In the genomic region with DNA sequence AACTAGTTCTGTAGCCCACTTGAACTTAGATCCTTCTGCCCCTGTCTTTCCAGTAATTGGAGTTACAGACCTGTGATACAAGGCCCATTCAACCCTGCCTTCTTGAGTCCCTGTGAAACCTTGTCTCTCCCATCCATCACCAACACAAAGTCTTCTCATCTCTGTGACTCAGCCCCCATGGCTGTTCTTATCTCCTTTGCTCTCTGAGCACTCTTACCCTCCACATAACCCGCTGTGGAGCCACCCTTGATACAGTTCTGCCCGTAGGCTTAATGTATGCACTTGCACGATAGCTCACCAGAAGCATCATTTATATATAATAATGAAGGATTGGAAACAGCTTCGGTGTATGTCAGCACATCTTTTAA, we compare ENCODE assay signal across 32 mouse cellular contexts. TPM values are rescaled to one million over a fixed set of nuclear protein-coding genes. Genes with fewer than 3 reads are reported as not detected.
A peak's percentile ranks its signal among the peaks of the same experiment; 100 is the strongest.
DNase-seq lines count a peak whose midpoint lies in the region; ATAC-seq and TF ChIP-seq lines count a peak whose summit lies in the region.
"Had no signal": no experiment of that assay in that cellular context is flagged by ENCODE, and none has a peak within 500 bp of the region (broad histone marks: within the 10 kb centered on the region; RNA-seq: fewer than 3 reads in every experiment).

No protein-coding gene starts in this region.

- no peak for TF ChIP-seq RAD21 in MEL (IDR thresholded peaks at IDR 0.05; ENCODE audit: low read depth, low read length)

- no peak for TF ChIP-seq CTCF in kidney, postnatal 0 days (IDR thresholded peaks at IDR 0.05; ENCODE audit: low read depth)
- TF ChIP-seq CTCF in MEL (IDR thresholded peaks at IDR 0.05 in 2 of 3, conservative IDR thresholded peaks at IDR 0.05 in 1 of 3; ENCODE audit: control insufficient read depth in 1 of 3, insufficient read depth in 1 of 3, low read depth in 2 of 3, low read length in 3 of 3, poor library complexity in 1 of 3, severe bottlenecking in 1 of 3) = no peak

- H3K27me3 ChIP-seq in kidney, postnatal 0 days (ENCODE audit: insufficient read depth, low read length) = peaks cover 18% of the 10 kb centered on the region
- no peaks in the 10 kb centered on the region; a peak in 1 of 4 replicates for H3K27me3 ChIP-seq in MEL (ENCODE audit: control insufficient read depth in 1 of 2, insufficient read depth in 2 of 2, low read length in 2 of 2)
- H3K27me3 ChIP-seq in intestine, embryonic 16.5 days (replicated peaks; ENCODE audit: control insufficient read depth, insufficient read depth, low read length) = peaks cover 30% of the 10 kb centered on the region
- peaks cover 29% of the 10 kb centered on the region for H3K27me3 ChIP-seq in stomach, embryonic 16.5 days (ENCODE audit: control insufficient read depth, insufficient read depth, low read length)

- WGBS in kidney, postnatal 0 days = 92% methylated on average over 4 of the region's 4 CpGs
- 73% methylated on average over 4 of the region's 4 CpGs for WGBS in intestine, embryonic 16.5 days
- 74% methylated on average over 4 of the region's 4 CpGs for WGBS in stomach, embryonic 16.5 days

- no peak for ATAC-seq in kidney, postnatal 0 days (replicated peaks; ENCODE audit: low FRiP score, low read depth)
- ATAC-seq in intestine, embryonic 16.5 days = no peak
- ATAC-seq in stomach, embryonic 16.5 days (ENCODE audit: insufficient read depth, low FRiP score) = no peak
- ATAC-seq in inflammation-experienced regulatory T-cells, adult 6 months = no peak
- ATAC-seq: activated CD4-positive, CD25-positive, alpha-beta regulatory T cell, adult 4 months; forebrain, embryonic 15.5 days; hindbrain, postnatal 0 days had no signal

- H3K36me3 ChIP-seq in kidney, postnatal 0 days (ENCODE audit: insufficient read depth, low read length) = no peaks in the 10 kb centered on the region
- peaks cover 0 to 8% of the 10 kb centered on the region in 2 experiments; a peak in 2 of 4 replicates for H3K36me3 ChIP-seq in MEL (ENCODE audit: control insufficient read depth in 1 of 2, insufficient read depth in 2 of 2, low read length in 2 of 2)
- no peaks in the 10 kb centered on the region for H3K36me3 ChIP-seq in intestine, embryonic 16.5 days (ENCODE audit: control insufficient read depth, insufficient read depth, low read length)
- no peaks in the 10 kb centered on the region for H3K36me3 ChIP-seq in stomach, embryonic 16.5 days (ENCODE audit: control insufficient read depth, insufficient read depth, low read length)
- H3K36me3 ChIP-seq: embryonic facial prominence, embryonic 10.5 days; embryonic facial prominence, embryonic 13.5 days; forebrain, embryonic 12.5 days; forebrain, embryonic 15.5 days; heart, embryonic 10.5 days; heart, embryonic 13.5 days had no signal

- 0 out of 2 replicates have a peak overlapping the region, but pooled peaks have one; percentile 8 for H3K9ac ChIP-seq in kidney, postnatal 0 days (ENCODE audit: low read depth, low read length)
- no peak overlapping the region for H3K9ac ChIP-seq in MEL (ENCODE audit: control insufficient read depth, low read depth, low read length, poor library complexity, severe bottlenecking)
- H3K9ac ChIP-seq in intestine, embryonic 16.5 days (ENCODE audit: low read depth, low read length) = no peak overlapping the region
- no peak overlapping the region for H3K9ac ChIP-seq in stomach, embryonic 16.5 days (ENCODE audit: low read length)
- H3K9ac ChIP-seq: embryonic facial prominence, embryonic 13.5 days; forebrain, embryonic 12.5 days; forebrain, embryonic 15.5 days; heart, embryonic 13.5 days; hindbrain, embryonic 14.5 days had no signal

- H3K9me3 ChIP-seq in kidney, postnatal 0 days (replicated peaks; ENCODE audit: low read length) = no peaks in the 10 kb centered on the region
- H3K9me3 ChIP-seq in MEL (replicated peaks; ENCODE audit: insufficient read depth, low read length) = no peaks in the 10 kb centered on the region
- no peaks in the 10 kb centered on the region for H3K9me3 ChIP-seq in intestine, embryonic 16.5 days (ENCODE audit: control insufficient read depth, low read length)
- no peaks in the 10 kb centered on the region for H3K9me3 ChIP-seq in stomach, embryonic 16.5 days (replicated peaks; ENCODE audit: control insufficient read depth, low read length)
- H3K9me3 ChIP-seq: embryonic facial prominence, embryonic 10.5 days; embryonic facial prominence, embryonic 13.5 days; forebrain, embryonic 12.5 days; forebrain, embryonic 15.5 days; heart, embryonic 10.5 days; heart, embryonic 13.5 days had no signal

- TF ChIP-seq EP300 in MEL (IDR thresholded peaks at IDR 0.05; ENCODE audit: low read depth in 1 of 2, low read length in 2 of 2) = no peak

- no peak for TF ChIP-seq POLR2A in MEL (IDR thresholded peaks at IDR 0.05; ENCODE audit: control insufficient read depth in 1 of 2, insufficient read depth in 1 of 2, low read depth in 1 of 2, low read length in 2 of 2, poor library complexity in 1 of 2)

- no peak overlapping the region for H3K4me2 ChIP-seq in kidney, postnatal 0 days (ENCODE audit: low read length)
- H3K4me2 ChIP-seq in intestine, embryonic 16.5 days (ENCODE audit: low read depth, low read length) = peak overlapping the region; percentile 66
- 0 out of 2 replicates have a peak overlapping the region, but pooled peaks have one; percentile 65 for H3K4me2 ChIP-seq in stomach, embryonic 16.5 days (ENCODE audit: low read depth, low read length)
- H3K4me2 ChIP-seq: embryonic facial prominence, embryonic 13.5 days; forebrain, embryonic 12.5 days; forebrain, embryonic 15.5 days; heart, embryonic 13.5 days; hindbrain, embryonic 14.5 days had no signal

- DNase-seq in kidney, postnatal 0 days (ENCODE audit: low spot score) = no peak
- DNase-seq in kidney, postnatal 36 days = no peak
- peak; percentile 60 for DNase-seq in MEL (ENCODE audit: low read depth, low spot score)
- no peak for DNase-seq in right cerebral cortex, postnatal 14 days
- no peak for DNase-seq in layer of hippocampus, postnatal 10 days (ENCODE audit: low spot score in 2 of 2)
- DNase-seq: adrenal gland, adult 8-10 months; adrenal gland, postnatal 25 days; cerebellum, adult 18-20 months; cerebellum, adult 9-10 months; cerebellum, postnatal 14 days; embryo, embryonic 11 days; gastrocnemius, postnatal 36 days; heart, adult 2 months; heart, postnatal 14 days; heart, postnatal 4 days had no signal

- no peaks in the 10 kb centered on the region for H3K79me2 ChIP-seq in MEL (ENCODE audit: control insufficient read depth, insufficient read depth, low read length, poor library complexity)

- H3K4me1 ChIP-seq in kidney, postnatal 0 days (replicated peaks; ENCODE audit: insufficient read depth, low read length) = peaks cover 6% of the 10 kb centered on the region; the same call in 1 of the 2 replicates
- H3K4me1 ChIP-seq in MEL (ENCODE audit: control insufficient read depth in 1 of 2, insufficient read depth in 2 of 2, low read length in 2 of 2) = peaks cover 3 to 18% of the 10 kb centered on the region in 2 experiments; a peak in 3 of 4 replicates
- peaks cover 9% of the 10 kb centered on the region; the same call in 1 of the 2 replicates for H3K4me1 ChIP-seq in intestine, embryonic 16.5 days (ENCODE audit: control insufficient read depth, insufficient read depth, low read length)
- no peaks in the 10 kb centered on the region; the same call in 1 of the 2 replicates for H3K4me1 ChIP-seq in stomach, embryonic 16.5 days (ENCODE audit: control insufficient read depth, insufficient read depth, low read length)

- H3K4me3 ChIP-seq in kidney, postnatal 0 days (replicated peaks; ENCODE audit: low read depth, low read length) = no peak overlapping the region
- H3K4me3 ChIP-seq in MEL (ENCODE audit: control insufficient read depth in 1 of 2, insufficient read depth in 1 of 2, low read depth in 2 of 2, low read length in 2 of 2) = no peak overlapping the region
- peak overlapping the region; percentile 63 for H3K4me3 ChIP-seq in intestine, embryonic 16.5 days (ENCODE audit: low read length)
- no peak overlapping the region for H3K4me3 ChIP-seq in stomach, embryonic 16.5 days (replicated peaks; ENCODE audit: low read length)
- H3K4me3 ChIP-seq: embryonic facial prominence, embryonic 10.5 days; embryonic facial prominence, embryonic 13.5 days; erythroblast, embryonic 14.5 days; forebrain, embryonic 12.5 days; forebrain, embryonic 15.5 days; heart, adult 2 months; heart, embryonic 10.5 days; heart, embryonic 13.5 days had no signal

- no peak overlapping the region for H3K27ac ChIP-seq in kidney, postnatal 0 days
- H3K27ac ChIP-seq in MEL (ENCODE audit: control insufficient read depth, low read depth, low read length) = no peak overlapping the region
- H3K27ac ChIP-seq in intestine, embryonic 16.5 days (ENCODE audit: low read length) = peak overlapping the region; percentile 38; the same call in 1 of the 2 replicates
- H3K27ac ChIP-seq in stomach, embryonic 16.5 days (ENCODE audit: low read length) = no peak overlapping the region
- H3K27ac ChIP-seq: embryonic facial prominence, embryonic 10.5 days; embryonic facial prominence, embryonic 13.5 days; forebrain, embryonic 12.5 days; forebrain, embryonic 15.5 days; heart, adult 2 months; heart, embryonic 10.5 days; heart, embryonic 13.5 days; hindbrain, embryonic 14.5 days; hindbrain, postnatal 0 days had no signal

RNA-seq across cellular contexts. Expression of gene Spint1, which starts 3.6 kb away (rescaled TPM):
- polyA plus RNA-seq in kidney, postnatal 0 days (2015; fragmentation: Nextera tagmentation; extraction: Ambion mirVana) = 62.3 and 62.7 TPM in 2 replicates
- total RNA-seq in MEL (2012; rRNA removed) = not detected in 2 replicates
- not detected for polyA plus RNA-seq in MEL (2012; ENCODE audit: insufficient read depth in 1 of 2, insufficient read length in 2 of 2, low read depth in 1 of 2, low replicate concordance in 2 of 2, missing spikeins in 1 of 2)
- 114 and 132 TPM in 2 replicates for polyA plus RNA-seq in intestine, embryonic 16.5 days (2015; fragmentation: Nextera tagmentation; extraction: Ambion mirVana)
- polyA plus RNA-seq in stomach, embryonic 16.5 days (2015; fragmentation: Nextera tagmentation; extraction: Ambion mirVana) = 78.6 and 95.9 TPM in 2 replicates
- polyA plus RNA-seq in inflammation-experienced regulatory T-cells, adult 6 months (2017; shearing (Covaris generic)) = under 1 TPM in 1 of 3 experiments, not detected in 2; 0.28 TPM
- total RNA-seq in layer of hippocampus, postnatal 10 days (2021) = under 1 TPM; 0.27 to 0.59 TPM
- total RNA-seq: heart, adult 2 months; heart, postnatal 4 days had no signal
- polyA plus RNA-seq: activated CD4-positive, CD25-positive, alpha-beta regulatory T cell, adult 4 months; erythroblast, embryonic 14.5 days had no signal

RNA-seq across cellular contexts. Expression of gene Ppp1r14d, which starts 11.1 kb away (rescaled TPM):
- polyA plus RNA-seq in kidney, postnatal 0 days (2015; fragmentation: Nextera tagmentation; extraction: Ambion mirVana) = 1.0 and 1.5 TPM in 2 replicates
- total RNA-seq in MEL (2012; rRNA removed) = not detected in 2 replicates
- polyA plus RNA-seq in MEL (2012; ENCODE audit: insufficient read depth in 1 of 2, insufficient read length in 2 of 2, low read depth in 1 of 2, low replicate concordance in 2 of 2, missing spikeins in 1 of 2) = not detected
- polyA plus RNA-seq in intestine, embryonic 16.5 days (2015; fragmentation: Nextera tagmentation; extraction: Ambion mirVana) = 30.1 and 35.2 TPM in 2 replicates
- 3.4 TPM in 2 replicates for polyA plus RNA-seq in stomach, embryonic 16.5 days (2015; fragmentation: Nextera tagmentation; extraction: Ambion mirVana)
- polyA plus RNA-seq in inflammation-experienced regulatory T-cells, adult 6 months (2017; shearing (Covaris generic)) = not detected
- total RNA-seq in layer of hippocampus, postnatal 10 days (2021) = not detected
- total RNA-seq: adrenal gland, adult 8-10 months; adrenal gland, postnatal 25 days; common myeloid progenitor, adult 5-6 weeks; gastrocnemius, adult 8-10 months; gastrocnemius, postnatal 36 days; granulocyte monocyte progenitor cell, adult 5-6 weeks; heart, adult 2 months; heart, postnatal 14 days; heart, postnatal 4 days; hindbrain, postnatal 0 days had no signal
- polyA plus RNA-seq: activated CD4-positive, CD25-positive, alpha-beta regulatory T cell, adult 4 months; brain, embryonic 14.5 days; erythroblast, embryonic 14.5 days; forebrain, embryonic 12.5 days; forebrain, embryonic 15.5 days; heart, adult 2 months; heart, embryonic 13.5 days; hindbrain, embryonic 14.5 days; hindbrain, postnatal 0 days had no signal

RNA-seq across cellular contexts. Expression of gene Rhov, which starts 30.3 kb away (rescaled TPM):
- polyA plus RNA-seq in kidney, postnatal 0 days (2015; fragmentation: Nextera tagmentation; extraction: Ambion mirVana) = 3.5 and 3.6 TPM in 2 replicates
- not detected in 2 replicates for total RNA-seq in MEL (2012; rRNA removed)
- not detected for polyA plus RNA-seq in MEL (2012; ENCODE audit: insufficient read depth in 1 of 2, insufficient read length in 2 of 2, low read depth in 1 of 2, low replicate concordance in 2 of 2, missing spikeins in 1 of 2)
- polyA plus RNA-seq in intestine, embryonic 16.5 days (2015; fragmentation: Nextera tagmentation; extraction: Ambion mirVana) = 3.9 and 4.1 TPM in 2 replicates
- 30.2 and 34.5 TPM in 2 replicates for polyA plus RNA-seq in stomach, embryonic 16.5 days (2015; fragmentation: Nextera tagmentation; extraction: Ambion mirVana)
- polyA plus RNA-seq in inflammation-experienced regulatory T-cells, adult 6 months (2017; shearing (Covaris generic)) = under 1 TPM in 1 of 3 experiments, not detected in 2; 0.57 TPM
- total RNA-seq in layer of hippocampus, postnatal 10 days (2021) = 10 to 100 TPM; 12.4 to 15.6 TPM
- total RNA-seq: gastrocnemius, adult 8-10 months; gastrocnemius, postnatal 36 days; heart, adult 2 months; heart, postnatal 14 days; heart, postnatal 4 days had no signal
- polyA plus RNA-seq: activated CD4-positive, CD25-positive, alpha-beta regulatory T cell, adult 4 months; erythroblast, embryonic 14.5 days had no signal

RNA-seq across cellular contexts. Expression of gene Dnajc17, which starts 32.2 kb away (rescaled TPM):
- polyA plus RNA-seq in kidney, postnatal 0 days (2015; fragmentation: Nextera tagmentation; extraction: Ambion mirVana) = 15.1 and 16.8 TPM in 2 replicates
- 13.0 and 14.7 TPM in 2 replicates for total RNA-seq in MEL (2012; rRNA removed)
- 10 to 100 TPM in 1 of 2 experiments, not detected in 1; 15.8 TPM for polyA plus RNA-seq in MEL (2012; ENCODE audit: insufficient read depth in 1 of 2, insufficient read length in 2 of 2, low read depth in 1 of 2, low replicate concordance in 2 of 2, missing spikeins in 1 of 2)
- polyA plus RNA-seq in intestine, embryonic 16.5 days (2015; fragmentation: Nextera tagmentation; extraction: Ambion mirVana) = 10.3 and 14.9 TPM in 2 replicates
- 13.8 and 16.7 TPM in 2 replicates for polyA plus RNA-seq in stomach, embryonic 16.5 days (2015; fragmentation: Nextera tagmentation; extraction: Ambion mirVana)
- 10 to 100 TPM; 16.0 to 22.4 (median 17.1) TPM for polyA plus RNA-seq in inflammation-experienced regulatory T-cells, adult 6 months (2017; shearing (Covaris generic))
- total RNA-seq in layer of hippocampus, postnatal 10 days (2021) = 10 to 100 TPM; 19.0 to 22.6 TPM

RNA-seq across cellular contexts. Expression of gene Zfyve19, which starts 32.4 kb away (rescaled TPM):
- polyA plus RNA-seq in kidney, postnatal 0 days (2015; fragmentation: Nextera tagmentation; extraction: Ambion mirVana) = 41.9 and 44.0 TPM in 2 replicates
- 30.3 and 37.4 TPM in 2 replicates for total RNA-seq in MEL (2012; rRNA removed)
- polyA plus RNA-seq in MEL (2012; ENCODE audit: insufficient read depth in 1 of 2, insufficient read length in 2 of 2, low read depth in 1 of 2, low replicate concordance in 2 of 2, missing spikeins in 1 of 2) = 10 to 100 TPM in 1 of 2 experiments, not detected in 1; 52.5 TPM
- polyA plus RNA-seq in intestine, embryonic 16.5 days (2015; fragmentation: Nextera tagmentation; extraction: Ambion mirVana) = 69.1 and 69.8 TPM in 2 replicates
- polyA plus RNA-seq in stomach, embryonic 16.5 days (2015; fragmentation: Nextera tagmentation; extraction: Ambion mirVana) = 51.6 and 55.2 TPM in 2 replicates
- polyA plus RNA-seq in inflammation-experienced regulatory T-cells, adult 6 months (2017; shearing (Covaris generic)) = 10 to 100 TPM; 50.7 to 65.5 (median 50.7) TPM
- total RNA-seq in layer of hippocampus, postnatal 10 days (2021) = 10 to 100 TPM; 38.4 to 46.9 TPM

Comparison
In these comparisons a context has a peak if more than half of its experiments do, and no peak if none do; other contexts are left out.
1. RNA of gene Spint1, which starts 3.6 kb away (polyA plus RNA-seq): 114 to 132 TPM in intestine, embryonic 16.5 days, 78.6 to 95.9 TPM in stomach, embryonic 16.5 days and 62.3 to 62.7 TPM in kidney, postnatal 0 days; 0.28 TPM in inflammation-experienced regulatory T-cells, adult 6 months and not detected in MEL; every median in the first group is over 10 times any median in the second.